Mouse (Mus musculus) 3T3-L1 (cell line): ENCODE results near the gene Rfx4.

Experiments
- DNase-seq: peaks from one replicate; pipeline ENCODE4 v3.0.0-alpha.2; 2015; ENCODE audit warnings: low read depth, low spot score

Rfx4 gene

DNA sequence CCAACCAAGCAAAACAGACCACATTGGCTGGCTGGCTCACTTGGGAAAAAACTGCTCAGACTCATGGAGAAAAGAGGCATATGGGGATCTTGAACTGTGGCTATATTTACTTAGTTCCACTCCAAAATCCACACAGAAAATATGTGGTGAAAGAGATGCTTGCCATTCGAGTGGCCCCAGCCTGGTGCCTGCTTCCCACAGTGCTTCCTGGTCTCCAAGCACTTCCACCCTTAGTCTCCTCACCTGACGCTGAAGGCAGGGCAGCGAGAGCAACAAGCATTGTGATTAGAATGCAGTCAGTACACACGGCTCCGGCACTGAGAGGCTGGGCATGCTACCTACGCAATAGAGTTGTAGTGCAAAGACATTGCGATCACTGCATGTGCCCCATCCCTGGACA, 111.7 kb downstream of the Rfx4 start:
- no peak for DNase-seq

DNA sequence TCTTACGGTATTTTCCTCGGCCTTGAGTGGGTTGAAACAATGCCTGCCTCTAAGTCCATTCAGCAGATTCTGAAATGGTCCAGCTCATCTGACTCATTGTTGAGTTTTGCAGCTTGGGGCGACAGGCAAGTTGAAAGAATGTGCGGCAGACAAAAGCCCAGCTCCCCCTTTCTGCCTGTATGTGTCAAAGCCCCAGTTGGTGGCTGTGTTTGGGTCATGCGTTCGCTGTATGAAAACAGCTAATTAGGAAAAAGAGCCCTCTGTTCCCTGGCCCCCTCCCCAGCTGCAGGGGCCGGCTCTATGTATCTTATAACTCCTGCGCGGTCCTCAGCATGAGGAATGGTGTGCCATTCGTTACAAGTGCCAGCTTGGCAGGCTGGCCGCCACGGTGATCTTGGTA, 115.4 kb downstream of the Rfx4 start:
- peak; percentile 4 for DNase-seq

DNA sequence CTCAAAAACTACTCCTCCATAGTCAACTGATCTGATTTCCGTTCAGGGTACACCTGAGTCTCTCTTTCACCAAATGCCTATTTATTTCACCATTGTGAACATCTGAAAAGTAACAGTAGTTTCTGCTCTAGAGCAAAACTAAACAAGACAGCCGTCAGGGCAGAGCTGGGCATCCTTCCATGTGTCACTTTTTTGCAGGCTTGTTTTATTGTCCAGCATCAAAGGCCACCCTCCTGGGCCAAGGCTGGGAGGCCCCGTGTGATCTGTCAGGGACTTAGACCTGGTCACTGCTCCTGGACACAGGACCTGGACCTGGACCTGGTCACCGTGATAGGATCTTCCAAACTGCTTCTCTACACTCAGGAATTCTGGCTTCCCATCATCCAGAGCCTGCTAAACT, 116.1 kb downstream of the Rfx4 start:
- no peak for DNase-seq

DNA sequence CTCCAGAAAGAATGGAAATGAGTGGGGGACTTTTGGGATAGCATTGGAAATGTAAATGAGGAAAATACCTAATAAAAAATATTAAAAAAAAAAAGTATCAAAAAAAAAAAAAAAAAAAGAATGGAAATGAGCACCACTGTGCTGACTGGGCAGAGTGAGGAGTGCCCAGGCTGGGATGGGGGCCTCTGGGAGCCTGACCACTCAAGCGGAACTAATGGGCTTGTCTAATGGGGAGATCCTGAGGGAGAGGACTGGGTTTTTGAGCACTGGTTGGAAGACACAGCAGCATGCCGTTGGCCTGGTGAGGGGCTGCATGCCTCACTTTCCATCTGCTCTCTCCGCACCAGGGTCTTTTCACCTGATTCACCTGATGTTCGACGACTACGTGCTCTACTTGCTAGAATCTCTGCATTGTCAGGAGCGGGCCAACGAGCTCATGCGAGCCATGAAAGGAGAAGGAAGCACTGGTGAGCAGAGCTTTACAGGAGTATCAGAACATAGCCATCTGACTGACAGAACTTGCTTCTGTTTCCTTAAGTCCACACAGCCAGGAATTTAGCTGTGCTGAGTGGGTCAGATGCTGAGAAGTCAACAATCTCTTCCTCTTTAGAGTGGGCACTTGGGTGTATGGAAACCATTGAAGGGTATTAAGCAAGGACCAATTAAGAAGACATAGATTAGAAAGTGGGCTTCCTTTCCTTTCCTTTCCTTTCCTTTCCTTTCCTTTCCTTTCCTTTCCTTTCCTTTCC, 124.1 kb downstream of the Rfx4 start:
- no peak for DNase-seq

DNA sequence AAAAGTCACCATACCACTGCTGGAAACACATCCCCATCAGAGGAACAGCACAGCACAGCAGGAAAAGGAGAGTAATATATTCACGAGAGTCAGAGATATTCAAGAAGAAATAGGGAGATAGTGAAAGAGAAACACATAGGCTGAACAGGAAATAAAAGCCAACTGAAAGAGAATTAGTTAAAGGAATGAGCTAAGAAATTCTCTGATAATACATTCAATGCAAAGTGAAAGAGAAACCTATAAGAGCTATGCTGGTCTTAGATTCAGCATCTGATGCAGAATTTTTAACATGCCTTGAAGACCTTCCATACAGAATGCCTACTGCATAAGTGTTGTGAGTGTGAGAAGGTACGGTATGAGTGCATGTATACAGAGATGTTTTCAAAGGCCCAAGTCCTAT, 126.7 kb downstream of the Rfx4 start:
- DNase-seq = no peak

DNA sequence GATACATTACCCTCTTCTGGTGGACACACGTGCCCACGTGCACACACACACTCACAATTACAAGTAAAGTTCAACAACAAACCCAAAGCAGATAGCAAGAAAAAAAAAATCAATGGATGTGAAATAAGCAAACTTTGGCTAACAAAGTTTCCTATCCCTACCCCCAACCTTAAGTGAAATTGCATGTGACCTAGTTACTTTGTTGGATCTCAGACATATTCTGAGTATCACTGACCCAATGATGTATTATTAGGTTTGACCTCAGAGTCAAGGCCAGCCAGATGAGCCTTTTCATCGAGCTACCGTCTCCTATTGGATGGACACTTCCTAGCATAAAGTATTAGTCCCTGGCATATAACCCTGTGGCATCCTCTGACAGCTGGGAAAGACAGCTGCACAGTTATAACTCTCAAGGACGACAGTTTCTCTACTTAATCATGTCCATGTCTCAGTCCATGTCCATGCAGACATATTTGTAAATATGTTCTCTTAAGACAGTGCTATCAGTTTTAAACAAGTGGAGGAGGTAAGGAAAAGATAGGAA, 129.6 kb downstream of the Rfx4 start:
- no peak for DNase-seq

DNA sequence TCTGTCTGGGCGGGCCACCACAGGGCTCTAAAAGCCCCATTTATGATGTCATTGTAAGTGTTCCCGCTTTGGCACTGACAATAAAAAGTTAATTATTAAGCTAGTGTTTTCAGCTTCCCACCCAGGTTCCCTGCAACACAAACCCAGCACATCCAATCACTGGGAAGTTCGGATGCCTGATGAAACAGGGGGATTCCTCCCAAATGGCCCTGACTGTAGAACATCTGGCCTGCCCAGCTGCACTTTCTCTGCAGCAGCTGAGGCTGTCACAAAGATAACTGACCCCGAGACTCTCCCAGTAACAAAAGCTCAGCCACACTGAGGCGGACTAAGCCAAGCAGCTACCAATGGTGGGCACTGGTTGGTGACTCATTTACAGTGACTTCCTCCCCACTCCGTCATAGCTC, 130.4 kb downstream of the Rfx4 start:
- no peak for DNase-seq

DNA sequence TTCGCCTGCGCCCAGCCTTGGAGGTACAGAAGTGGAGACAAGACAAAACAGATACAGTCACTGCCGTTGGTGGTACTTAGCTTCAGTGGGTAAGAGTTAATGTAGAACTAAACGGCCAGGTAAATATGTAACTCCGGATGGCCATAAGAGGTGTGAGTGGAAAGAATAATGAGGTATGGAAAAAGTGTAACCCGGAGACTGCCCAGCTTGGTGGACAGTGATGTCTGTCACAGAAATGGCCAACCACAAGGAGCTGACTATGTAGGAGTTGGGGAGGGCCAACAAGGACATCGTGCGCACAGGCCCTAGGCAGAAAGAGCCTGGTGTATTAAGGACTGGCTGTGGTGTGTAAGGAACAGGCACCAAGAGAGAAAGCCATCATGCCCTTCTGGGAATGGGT, 130.9 kb downstream of the Rfx4 start:
- DNase-seq = no peak

DNA sequence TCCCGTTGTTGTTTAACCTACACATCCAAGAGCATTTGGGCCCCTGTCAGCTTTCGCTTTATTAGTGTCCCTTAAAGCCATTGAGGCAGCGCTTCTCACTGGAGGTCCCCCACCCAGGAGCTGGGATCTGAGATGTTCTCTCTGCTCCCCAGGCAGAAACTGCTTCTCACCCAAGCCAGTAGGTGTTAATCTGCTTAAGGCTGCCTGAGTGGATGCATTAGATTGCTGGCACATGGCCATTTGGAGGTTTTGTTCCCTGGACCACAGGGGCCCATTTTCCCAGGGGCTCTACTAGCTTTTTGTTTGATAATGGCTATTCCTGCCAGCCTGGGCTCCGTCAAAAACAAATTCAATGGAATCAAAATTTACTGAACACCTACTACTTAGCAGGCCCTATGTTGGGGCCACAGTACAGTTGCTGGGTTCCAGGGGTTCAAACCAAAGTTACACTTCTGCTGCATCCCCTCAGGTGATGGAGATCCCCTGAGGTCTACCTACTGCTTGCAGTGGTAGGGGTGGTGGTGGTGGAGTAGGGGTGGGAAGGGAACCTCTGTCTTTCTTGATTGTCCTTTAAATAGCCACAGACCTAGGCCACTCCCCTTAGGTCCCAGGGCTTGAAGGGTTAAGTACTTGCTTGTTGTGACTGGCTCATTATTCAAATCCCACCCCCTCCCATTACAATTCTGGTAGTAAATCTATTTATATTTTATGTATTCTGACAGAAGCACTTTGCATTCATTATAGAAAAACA, 133.4 kb downstream of the Rfx4 start:
- no peak for DNase-seq

DNA sequence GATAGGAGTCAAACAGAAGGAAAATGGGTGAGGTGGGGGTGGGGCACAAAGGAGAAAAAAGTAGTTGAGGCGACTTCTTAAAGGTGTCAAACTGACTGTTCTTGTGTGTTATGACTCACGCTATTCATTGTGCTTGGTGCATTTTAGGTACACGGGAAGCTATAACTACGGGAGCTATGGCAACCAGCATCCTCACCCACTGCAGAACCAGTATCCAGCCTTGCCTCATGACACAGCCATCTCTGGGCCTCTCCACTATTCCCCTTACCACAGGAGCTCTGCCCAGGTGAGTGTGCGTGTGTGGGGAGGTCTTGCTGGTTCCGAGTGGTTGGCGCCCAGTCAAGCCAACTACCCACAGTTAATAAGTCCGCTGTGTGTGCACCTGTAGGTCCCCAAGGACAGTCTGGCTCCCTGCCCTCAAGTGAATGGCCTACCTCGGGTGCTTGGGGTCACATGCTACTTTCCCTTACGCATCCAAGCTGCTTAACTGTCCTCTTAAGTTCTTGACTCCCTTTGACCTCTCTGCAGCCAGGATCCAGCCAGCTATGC, 140.0 kb downstream of the Rfx4 start:
- no peak for DNase-seq

DNA sequence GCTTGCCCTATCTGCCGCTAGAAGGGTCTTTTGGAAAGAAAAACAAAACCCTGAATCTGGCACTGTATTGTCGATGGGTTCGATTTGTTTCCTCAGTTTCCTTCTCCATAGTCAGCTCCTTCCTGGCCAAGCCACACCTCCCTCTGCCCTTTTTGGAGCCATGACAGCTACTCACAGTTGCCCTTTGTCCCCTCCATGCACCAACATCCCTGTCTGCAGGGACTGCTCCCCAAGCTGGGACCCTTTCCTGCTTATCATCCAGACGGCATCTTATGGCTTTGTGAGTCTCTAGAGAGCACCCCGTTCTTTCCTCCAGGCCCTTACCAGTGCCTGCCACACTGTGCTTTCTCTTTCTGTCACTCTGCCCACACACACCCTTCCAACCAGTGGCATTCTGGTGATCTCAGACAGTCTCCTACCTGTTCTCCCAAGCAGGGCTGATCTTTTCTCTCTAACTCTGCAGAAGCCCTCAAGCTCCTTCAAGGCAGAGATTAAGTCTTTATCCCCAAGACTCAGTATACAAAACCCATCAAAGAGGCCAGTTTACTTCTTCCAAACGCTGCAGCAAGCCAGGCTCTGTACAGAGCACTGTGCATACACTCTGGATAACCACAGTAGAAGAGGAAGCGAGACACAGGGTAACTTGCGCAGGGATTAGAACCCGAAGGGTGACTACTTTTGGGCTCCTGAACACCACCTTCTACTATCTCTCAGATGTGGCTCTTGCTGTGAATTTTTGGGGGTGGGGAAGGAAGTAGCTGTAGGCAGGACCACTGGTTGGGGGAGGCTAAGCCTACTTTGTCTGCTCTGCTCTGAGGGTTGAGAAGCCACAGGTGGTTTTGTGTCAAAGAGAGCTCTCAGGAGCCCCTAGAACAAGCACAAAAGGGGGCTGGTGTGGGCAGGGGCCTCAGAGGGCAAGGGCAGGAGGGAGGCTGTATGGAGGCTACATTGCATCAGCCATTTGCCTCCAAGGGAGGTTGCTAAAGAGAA, 141.4 kb downstream of the Rfx4 start:
- DNase-seq = no peak

DNA sequence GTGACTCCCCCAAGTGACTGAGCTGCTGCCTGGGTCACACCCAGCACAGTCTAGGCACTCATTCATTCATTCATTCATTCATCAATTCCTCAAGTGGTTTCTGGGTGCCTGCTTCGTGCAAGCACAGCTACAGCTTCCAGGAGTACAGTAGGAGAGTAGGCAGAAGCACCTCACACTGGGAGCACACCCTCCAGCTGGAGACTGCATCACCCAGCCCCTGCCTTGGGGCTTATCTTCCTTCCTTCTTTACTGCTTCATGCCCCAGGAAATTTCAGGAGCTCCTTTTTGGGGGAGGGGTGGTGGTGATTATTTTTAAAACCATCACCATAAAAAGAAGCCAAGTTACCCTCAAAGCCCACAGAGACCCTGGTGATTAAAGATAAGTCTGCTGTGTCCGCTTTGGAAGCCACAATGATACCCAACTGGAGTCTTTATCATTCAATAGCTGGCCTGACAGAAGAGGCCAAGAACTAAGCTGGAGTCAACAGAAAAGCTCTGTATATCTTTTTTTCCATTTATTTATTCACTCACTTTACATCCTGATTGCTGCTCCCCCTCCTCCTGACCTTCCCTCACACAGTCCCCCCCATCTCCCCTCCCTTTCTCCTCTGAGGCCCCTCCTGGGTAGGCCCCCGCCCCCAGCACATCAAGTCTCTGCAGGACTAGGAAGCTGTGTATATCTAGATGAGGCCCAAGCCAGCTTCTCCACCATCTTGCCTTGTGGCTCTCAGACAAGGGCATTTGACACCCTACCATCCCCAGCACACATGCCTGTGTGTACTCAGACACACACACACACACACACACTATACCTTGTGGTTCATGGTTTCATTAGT, 142.5 kb downstream of the Rfx4 start:
- DNase-seq = no peak

DNA sequence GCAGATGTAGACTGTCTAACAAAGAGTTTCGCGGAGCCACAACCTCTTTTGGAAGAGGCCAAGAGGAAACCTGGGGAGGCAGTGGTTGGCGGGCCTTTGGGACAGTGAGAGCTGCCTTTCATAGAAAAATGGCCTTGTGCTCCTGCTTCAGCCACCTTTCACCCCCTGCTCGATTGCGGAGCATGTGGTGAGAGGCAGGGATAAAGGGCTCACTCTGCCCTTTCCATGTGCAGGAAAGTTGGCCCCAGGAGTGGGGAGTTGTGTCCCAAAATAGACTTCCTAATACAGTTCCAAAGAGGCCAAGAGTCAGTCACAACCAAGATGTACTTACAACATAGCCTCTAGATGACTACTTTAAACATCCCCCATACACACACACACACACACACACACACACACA, 145.8 kb downstream of the Rfx4 start:
- DNase-seq = no peak

DNA sequence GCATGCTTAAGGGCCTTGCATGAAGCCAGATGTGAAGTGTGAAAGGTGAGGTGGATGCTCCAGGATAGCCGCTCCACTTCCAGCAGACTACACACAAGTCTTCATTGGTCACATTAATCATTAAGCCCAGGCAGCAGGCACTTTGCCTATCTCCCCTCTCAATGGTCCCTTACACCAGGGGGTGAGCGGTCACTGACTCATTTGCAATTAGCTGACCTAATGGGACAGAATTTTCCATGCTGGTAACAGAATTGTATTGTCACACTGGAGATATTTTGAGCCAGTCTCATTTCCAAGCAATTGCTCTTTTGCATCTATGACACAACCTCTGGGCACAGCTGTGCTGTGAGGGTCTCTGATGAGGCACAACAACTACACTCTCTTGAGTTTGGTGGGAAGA, 146.4 kb downstream of the Rfx4 start:
- peak; percentile 12 for DNase-seq

DNA sequence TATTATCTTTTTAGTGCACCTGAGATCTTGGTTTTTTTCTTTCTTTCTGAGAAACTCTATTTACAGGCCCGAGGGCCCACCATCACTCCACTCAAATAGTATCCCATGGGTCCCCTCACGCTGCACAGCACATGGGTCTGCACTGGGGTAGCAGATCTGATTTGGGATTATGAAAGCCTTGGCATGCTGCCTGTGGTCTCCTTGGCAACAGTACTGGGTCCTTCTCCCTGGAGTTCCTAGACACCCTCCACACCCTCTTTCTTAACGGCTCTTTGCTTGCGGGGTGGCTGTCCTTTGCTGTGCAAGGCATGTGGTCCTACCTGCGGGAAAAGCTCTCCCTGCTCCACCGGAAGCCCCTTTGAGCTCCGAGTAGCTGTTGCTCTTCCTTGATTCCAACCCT, 147.4 kb downstream of the Rfx4 start:
- no peak for DNase-seq

DNA sequence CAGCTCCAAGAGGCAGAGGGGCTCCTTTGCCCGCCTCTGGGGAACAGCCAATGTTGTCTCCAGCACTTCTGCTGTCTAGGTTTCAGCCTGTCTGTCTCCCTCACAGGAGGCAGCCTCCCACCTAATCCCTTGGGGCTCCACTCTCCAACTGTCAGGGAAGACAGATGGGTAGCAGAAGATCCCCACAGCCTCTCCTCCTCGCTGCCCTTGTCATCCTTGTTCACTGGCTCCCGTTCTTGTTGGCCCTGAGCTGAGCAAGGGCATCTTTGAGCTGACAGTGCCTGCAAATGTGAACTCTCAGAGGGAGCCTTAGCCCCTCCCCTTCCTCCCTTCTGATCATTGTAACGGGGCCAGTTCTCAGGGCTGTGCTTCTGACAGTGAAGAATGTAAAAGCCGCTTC, 147.9 kb downstream of the Rfx4 start:
- no peak for DNase-seq

DNA sequence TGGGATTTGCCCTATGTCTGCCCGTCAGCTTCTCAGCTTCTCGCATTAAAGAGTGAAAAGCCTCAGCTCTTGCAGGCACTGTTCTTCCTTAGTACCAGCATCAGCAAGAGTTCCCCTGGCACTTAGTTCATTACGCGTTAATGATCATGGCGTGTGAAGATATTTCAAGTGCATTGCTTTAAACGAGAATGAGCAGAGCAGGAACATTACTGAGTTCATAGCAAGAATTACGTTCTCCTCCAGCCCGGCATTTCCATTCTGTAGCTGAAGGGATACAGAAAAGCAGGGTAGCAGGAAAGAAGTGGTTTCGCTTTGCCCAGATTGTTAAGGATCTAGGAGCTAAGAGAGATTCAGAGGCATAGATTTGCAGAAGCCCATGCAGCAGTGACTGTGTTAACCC, 151.0 kb downstream of the Rfx4 start:
- DNase-seq = no peak

DNA sequence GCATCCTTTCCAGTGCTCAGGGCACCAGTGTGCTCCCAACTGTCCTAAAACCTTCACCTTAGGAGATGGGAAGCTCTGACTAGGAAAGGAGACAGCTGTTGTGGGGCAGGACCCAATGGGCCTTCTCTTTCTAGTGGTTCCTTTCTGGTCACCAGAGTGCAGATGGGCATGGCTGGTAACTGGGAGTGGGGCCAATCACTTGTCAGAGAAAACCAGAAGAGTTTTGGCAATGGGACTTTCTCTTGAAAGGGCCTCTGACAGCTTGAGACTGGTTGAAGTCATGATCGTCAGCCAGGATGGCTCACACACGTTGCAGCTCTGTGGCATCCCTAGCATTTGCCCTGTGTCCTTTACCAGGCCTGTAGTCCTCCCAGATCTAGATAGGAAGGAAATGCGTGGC, 152.1 kb downstream of the Rfx4 start:
- DNase-seq = no peak

DNA sequence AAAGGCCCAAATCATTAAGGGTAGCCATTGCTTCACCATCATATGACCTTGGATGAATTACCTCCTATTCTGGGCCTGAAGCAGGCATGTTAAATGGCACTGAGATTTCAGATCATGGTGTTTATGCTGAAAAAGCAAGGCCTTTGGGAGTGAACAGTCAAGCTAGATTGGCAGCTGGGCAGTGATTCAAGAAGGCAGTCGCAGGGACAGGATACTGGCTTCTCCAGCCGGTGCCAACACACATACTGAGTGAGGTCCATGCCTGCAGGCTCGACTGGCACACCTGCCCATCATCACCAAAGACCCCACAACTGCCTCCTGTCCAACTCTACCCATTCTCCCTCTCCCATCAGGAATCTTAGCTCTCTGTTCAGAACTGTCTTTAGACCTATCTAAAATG, 152.6 kb downstream of the Rfx4 start:
- no peak for DNase-seq

DNA sequence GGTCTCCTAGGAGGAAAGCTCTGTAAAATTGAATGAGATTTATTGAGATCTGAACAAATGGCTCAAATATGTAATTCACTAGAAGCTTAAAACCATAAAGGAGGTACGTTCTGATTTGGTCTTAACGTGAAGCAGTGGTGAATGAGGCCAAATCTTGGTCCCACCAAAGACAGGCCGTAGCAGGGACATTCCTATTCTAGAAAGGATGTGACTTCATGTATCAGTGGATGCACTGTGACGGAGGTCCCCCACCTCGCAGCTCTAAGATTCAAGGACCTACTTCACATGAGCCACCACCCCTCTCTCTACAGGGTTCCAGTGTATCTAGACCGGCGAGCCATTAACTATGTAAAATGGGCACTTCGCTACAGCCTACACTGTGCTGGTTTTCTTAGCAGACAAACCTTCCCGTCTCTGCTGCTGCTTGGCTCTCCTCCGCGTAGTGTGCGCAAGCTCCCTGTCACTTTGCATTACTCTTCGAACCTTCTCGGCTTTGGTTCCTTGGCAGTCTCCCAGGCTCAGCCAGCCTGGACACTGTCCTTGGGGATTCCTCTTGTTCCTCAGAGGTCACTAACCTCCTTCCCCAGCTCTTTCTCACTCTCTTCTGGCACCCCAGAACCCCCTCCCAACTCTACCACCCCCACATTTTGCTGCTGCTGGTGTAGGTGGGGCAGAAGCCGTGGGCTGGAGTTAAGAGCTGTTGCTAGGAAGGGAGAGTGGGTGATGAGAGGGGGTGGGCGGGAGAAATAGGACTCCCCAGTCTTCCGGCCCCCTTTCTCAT, 153.3 kb downstream of the Rfx4 start:
- DNase-seq = no peak
